Comparison of ENCODE assay signal across 18 mouse cellular contexts in the genomic region with DNA sequence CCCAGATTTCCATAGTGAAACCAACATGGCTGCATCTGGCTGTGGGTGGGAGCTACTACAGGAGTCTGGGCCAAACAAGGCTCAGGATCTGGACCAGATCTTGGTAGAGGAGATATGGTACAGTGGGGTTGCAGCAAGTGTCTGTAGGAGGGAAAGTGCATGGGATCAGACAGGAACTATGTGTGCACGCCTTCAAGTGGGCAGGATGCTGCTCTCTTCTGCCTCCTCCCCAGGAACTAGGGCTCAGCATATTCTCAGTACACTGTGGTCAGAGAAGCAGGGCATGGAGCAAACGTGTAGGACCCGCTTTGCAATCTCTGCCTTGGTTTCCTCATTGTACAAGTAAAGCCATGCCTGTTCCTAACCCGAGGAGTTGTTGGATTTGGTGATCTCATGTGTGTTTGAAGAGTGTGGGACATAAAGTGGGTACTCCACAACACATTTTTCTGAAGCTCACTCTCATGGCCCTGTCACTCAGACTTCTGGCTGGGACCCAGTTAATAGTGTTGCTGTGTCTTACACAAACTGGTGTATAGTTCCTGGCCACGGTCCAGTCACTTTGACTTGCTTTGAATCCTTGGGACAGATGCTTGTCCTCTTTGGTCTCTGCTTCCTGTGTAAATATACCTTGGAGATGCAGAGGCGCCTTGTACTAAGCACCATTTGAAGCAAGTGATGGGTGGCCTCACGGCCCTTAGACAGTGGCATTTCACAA. TPM values are rescaled to one million over a fixed set of nuclear protein-coding genes. Genes with fewer than 3 reads are reported as not detected.
DNase-seq lines count a peak whose midpoint lies in the region; ATAC-seq and TF ChIP-seq lines count a peak whose summit lies in the region.
"Had no signal": no experiment of that assay in that cellular context is flagged by ENCODE, and none has a peak within 500 bp of the region (broad histone marks: within the 10 kb centered on the region; RNA-seq: fewer than 3 reads in every experiment).

No protein-coding gene starts in this region.

- no peak for DNase-seq in heart, adult 2 months
- no peak for DNase-seq in lung, postnatal 14 days
- DNase-seq in thymus, postnatal 0 days (ENCODE audit: low spot score): peak; percentile 26
- no peak for DNase-seq in thymus, postnatal 10 days (ENCODE audit: low spot score in 2 of 2)
- DNase-seq in adrenal gland, adult 8-10 months: no peak
- DNase-seq in frontal cortex, adult 2 months (ENCODE audit: extremely low spot score in 1 of 2, low spot score in 1 of 2): no peak
- DNase-seq: adrenal gland, postnatal 25 days; cerebellum, adult 18-20 months; cerebellum, postnatal 36 days; right cerebral cortex, postnatal 14 days had no signal

- peaks cover 47% of the 10 kb centered on the region for H3K4me1 ChIP-seq in heart, embryonic 12.5 days (replicated peaks)
- H3K4me1 ChIP-seq in heart, adult 2 months (ENCODE audit: control insufficient read depth, insufficient read depth, low read length): peaks cover 36% of the 10 kb centered on the region
- peaks cover 79% of the 10 kb centered on the region for H3K4me1 ChIP-seq in lung, embryonic 15.5 days

- H3K79me2 ChIP-seq in heart, adult 2 months (replicated peaks; ENCODE audit: control insufficient read depth, insufficient read depth, low read length): peaks cover 8% of the 10 kb centered on the region; the same call in 1 of the 2 replicates

- peak overlapping the region; percentile 47; the same call in 1 of the 2 replicates for H3K27ac ChIP-seq in heart, embryonic 12.5 days (ENCODE audit: poor library complexity, severe bottlenecking)
- H3K27ac ChIP-seq in heart, adult 2 months: no peak overlapping the region
- H3K27ac ChIP-seq in lung, embryonic 15.5 days: no peak overlapping the region
- H3K27ac ChIP-seq: neural tube, embryonic 13.5 days had no signal

- H3K27me3 ChIP-seq in heart, embryonic 12.5 days (replicated peaks): no peaks in the 10 kb centered on the region
- no peaks in the 10 kb centered on the region for H3K27me3 ChIP-seq in heart, adult 2 months (ENCODE audit: control insufficient read depth, insufficient read depth, low read length)
- H3K27me3 ChIP-seq in lung, embryonic 15.5 days: no peaks in the 10 kb centered on the region
- H3K27me3 ChIP-seq: CH12.LX; neural tube, embryonic 13.5 days had no signal

- no peak overlapping the region for H3K9ac ChIP-seq in heart, embryonic 12.5 days
- no peak overlapping the region for H3K9ac ChIP-seq in heart, adult 2 months (ENCODE audit: low read depth, low read length)
- H3K9ac ChIP-seq in lung, embryonic 15.5 days: no peak overlapping the region
- H3K9ac ChIP-seq: neural tube, embryonic 13.5 days had no signal

- no peak for ATAC-seq in heart, embryonic 12.5 days (ENCODE audit: insufficient number of reproducible peaks, low FRiP score)
- peak; percentile 33; the same call in 1 of the 2 replicates for ATAC-seq in lung, embryonic 15.5 days (ENCODE audit: borderline replicate concordance, extremely low read depth, low FRiP score, low TSS enrichment)
- ATAC-seq: forebrain, embryonic 14.5 days; inflammation-experienced regulatory T-cells, adult 6 months had no signal

- no peaks in the 10 kb centered on the region for H3K9me3 ChIP-seq in heart, embryonic 12.5 days (replicated peaks)
- H3K9me3 ChIP-seq in lung, embryonic 15.5 days: no peaks in the 10 kb centered on the region
- H3K9me3 ChIP-seq: neural tube, embryonic 13.5 days had no signal

- intact Hi-C loops in heart, adult 2 months (cut with DNase I): no loop called here

- 74% methylated on average over 7 of the region's 7 CpGs for WGBS in heart, embryonic 12.5 days
- WGBS in heart, adult 2 months: 55% methylated on average over 7 of the region's 7 CpGs
- 36% methylated on average over 7 of the region's 7 CpGs for WGBS in lung, embryonic 15.5 days

- H3K4me3 ChIP-seq in heart, embryonic 12.5 days: no peak overlapping the region
- H3K4me3 ChIP-seq in heart, adult 2 months: no peak overlapping the region
- H3K4me3 ChIP-seq in lung, embryonic 15.5 days: no peak overlapping the region
- H3K4me3 ChIP-seq: erythroblast, embryonic 14.5 days; neural tube, embryonic 13.5 days had no signal

- no peak for TF ChIP-seq POLR2A in heart, adult 2 months (IDR thresholded peaks at IDR 0.05; ENCODE audit: insufficient read depth, low read depth, low read length)

- 0 out of 2 replicates have a peak, but pooled peaks cover 5% of the 10 kb centered on the region for H3K36me3 ChIP-seq in heart, embryonic 12.5 days
- no peaks in the 10 kb centered on the region; the same call in 1 of the 2 replicates for H3K36me3 ChIP-seq in heart, adult 2 months (ENCODE audit: control insufficient read depth, insufficient read depth, low read length)
- H3K36me3 ChIP-seq in lung, embryonic 15.5 days: no peaks in the 10 kb centered on the region
- H3K36me3 ChIP-seq: neural tube, embryonic 13.5 days had no signal

- TF ChIP-seq CTCF in heart, adult 2 months (IDR thresholded peaks at IDR 0.05): no peak

- H3K4me2 ChIP-seq in heart, embryonic 12.5 days: no peak overlapping the region
- H3K4me2 ChIP-seq in lung, embryonic 15.5 days: no peak overlapping the region
- H3K4me2 ChIP-seq: midbrain, embryonic 11.5 days; neural tube, embryonic 13.5 days had no signal

- no peak for TF ChIP-seq EP300 in heart, adult 2 months (IDR thresholded peaks at IDR 0.05; ENCODE audit: insufficient read depth, low read depth, low read length)

RNA-seq across cellular contexts. Expression of a gene that starts 9.8 kb away (rescaled TPM):
- polyA plus RNA-seq in heart, embryonic 12.5 days (2016; fragmentation: Nextera tagmentation; extraction: Ambion mirVana): 9.9 and 10.3 TPM in 2 replicates
- total RNA-seq in heart, adult 2 months (2021): 10 to 100 TPM; 14.7 to 25.3 TPM
- 6.1 and 10.3 TPM in 2 replicates for polyA plus RNA-seq in heart, adult 2 months (2012; rRNA removed)
- 12.7 and 14.2 TPM in 2 replicates for polyA plus RNA-seq in lung, embryonic 15.5 days (2015; fragmentation: Nextera tagmentation; extraction: Ambion mirVana)
- polyA plus RNA-seq in thymus, postnatal 0 days (2015; fragmentation: Nextera tagmentation; extraction: Ambion mirVana): 7.0 and 7.9 TPM in 2 replicates
- total RNA-seq in adrenal gland, adult 8-10 months (2022): 10 to 100 TPM; 11.3 to 18.2 (median 14.0) TPM
- 1.5 and 1.7 TPM in 2 replicates for polyA plus RNA-seq in frontal cortex, adult 2 months (2012; rRNA removed)
